Mouse (Mus musculus) heart, postnatal 0 days (tissue): ENCODE data around the gene Rnaset2a.
"Not testable (repeated sequence)": the region's sequence is repeated elsewhere in the genome, so short reads cannot be mapped to it uniquely, and the experiment has no call there.

Source experiments
- CTCF ChIP-seq: IDR thresholded peaks from 2 replicates; pipeline ENCODE4 v1.5.1; 2016; ENCODE audit warnings: antibody characterized with exemption, control low read depth, low read depth
- EP300 ChIP-seq: IDR thresholded peaks from 2 replicates; pipeline ENCODE4 v1.6.1; 2016; ENCODE audit warnings: antibody characterized with exemption, low read depth

- TF ChIP-seq CTCF, EP300: not testable (repeated sequence)
Measured at GRCm38 (mm10) chr17:8116928-8117327, 31.0 kb downstream of the Rnaset2a start.
